Mouse (Mus musculus): ENCODE results near the gene Phldb1.

The Phldb1 gene

DNA sequence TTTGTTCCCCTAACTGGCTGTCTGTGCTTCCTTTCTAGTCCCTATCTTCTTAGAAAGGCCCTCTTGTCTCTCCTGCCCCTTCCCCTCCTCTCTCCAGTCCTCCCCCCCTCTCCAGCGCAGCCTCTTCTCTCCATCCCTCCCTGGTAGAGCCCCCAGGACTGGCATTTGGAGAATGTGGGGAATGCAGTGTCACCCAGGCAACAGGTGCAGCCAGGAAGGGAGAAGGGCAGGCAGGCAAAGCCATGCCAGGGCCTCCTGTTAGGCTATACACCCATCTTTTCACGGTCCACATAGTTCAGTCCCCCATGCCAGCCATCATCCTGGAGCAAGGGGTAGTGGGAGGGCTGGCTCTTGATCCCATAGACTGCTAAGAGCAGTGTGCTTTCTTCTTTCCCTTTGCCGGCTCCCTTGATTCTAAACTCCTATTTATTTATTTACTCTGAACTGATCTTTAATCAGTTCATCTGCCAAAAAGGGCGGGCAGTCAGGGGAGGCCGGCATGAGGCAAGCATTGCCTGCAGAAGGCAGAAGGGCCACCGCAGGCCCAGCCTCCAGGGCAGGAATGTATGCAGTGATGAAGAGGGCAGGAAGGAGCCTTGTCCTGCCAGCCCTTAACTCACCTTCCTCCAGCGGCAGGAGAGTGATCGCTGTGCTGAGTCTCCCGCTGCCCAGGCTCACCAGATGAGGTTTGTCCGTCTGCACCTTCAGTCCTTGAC lies 8.4 kb downstream of the Phldb1 start:
- in situ Hi-C loops (cut with MboI): no loop called here

GRCm38 (mm10) chr9:44724665-44725064 lies 10.3 kb downstream of the Phldb1 start:
- in situ Hi-C loops (cut with MboI): no loop called here

DNA sequence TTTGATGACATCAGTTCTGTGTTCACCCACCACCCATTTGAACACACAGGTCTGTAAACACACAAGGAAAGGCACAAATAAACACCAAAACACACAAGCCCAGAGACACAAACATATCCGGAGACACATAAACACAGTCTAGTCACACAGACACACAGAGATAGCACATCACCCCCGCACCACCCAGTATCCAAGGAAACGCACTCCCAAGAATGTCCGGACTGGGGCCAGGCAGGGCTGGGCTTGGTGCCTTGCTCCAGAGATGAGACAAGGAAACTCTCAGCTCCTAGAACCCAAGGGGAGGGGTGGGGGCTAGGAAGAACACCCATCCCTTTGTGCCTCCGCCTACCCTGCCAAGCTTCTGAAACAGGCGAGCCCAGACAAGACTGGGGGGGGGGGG lies 10.8 kb downstream of the Phldb1 start:
- in situ Hi-C loops (cut with MboI): no loop called here

- in situ Hi-C loops (cut with MboI): no loop called here
These were observed 11.4 kb downstream of the Phldb1 start for GRCm38 (mm10) chr9:44723521-44724041.

- in situ Hi-C loops (cut with MboI): no loop called here
These were observed 12.0 kb downstream of the Phldb1 start for GRCm38 (mm10) chr9:44723008-44723407.

- in situ Hi-C loops (cut with MboI): no loop called here
These were observed 12.4 kb downstream of the Phldb1 start for GRCm38 (mm10) chr9:44722575-44722974.

DNA sequence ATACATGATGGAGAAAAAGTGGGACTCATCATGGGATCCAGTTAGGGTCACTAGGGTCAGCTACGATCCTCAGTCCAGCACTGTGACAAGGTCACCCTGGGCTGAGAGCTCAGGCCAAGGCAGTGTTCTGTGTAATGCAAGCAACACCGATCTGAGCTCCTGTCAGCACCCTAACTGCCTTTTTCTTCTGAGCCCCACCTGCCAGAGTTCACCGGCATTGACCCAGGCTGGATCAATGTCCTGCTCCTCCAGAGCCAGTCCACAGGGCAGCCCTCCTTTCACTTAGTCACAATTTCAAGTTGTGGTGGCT lies 13.2 kb downstream of the Phldb1 start:
- in situ Hi-C loops (cut with MboI): no loop called here

DNA sequence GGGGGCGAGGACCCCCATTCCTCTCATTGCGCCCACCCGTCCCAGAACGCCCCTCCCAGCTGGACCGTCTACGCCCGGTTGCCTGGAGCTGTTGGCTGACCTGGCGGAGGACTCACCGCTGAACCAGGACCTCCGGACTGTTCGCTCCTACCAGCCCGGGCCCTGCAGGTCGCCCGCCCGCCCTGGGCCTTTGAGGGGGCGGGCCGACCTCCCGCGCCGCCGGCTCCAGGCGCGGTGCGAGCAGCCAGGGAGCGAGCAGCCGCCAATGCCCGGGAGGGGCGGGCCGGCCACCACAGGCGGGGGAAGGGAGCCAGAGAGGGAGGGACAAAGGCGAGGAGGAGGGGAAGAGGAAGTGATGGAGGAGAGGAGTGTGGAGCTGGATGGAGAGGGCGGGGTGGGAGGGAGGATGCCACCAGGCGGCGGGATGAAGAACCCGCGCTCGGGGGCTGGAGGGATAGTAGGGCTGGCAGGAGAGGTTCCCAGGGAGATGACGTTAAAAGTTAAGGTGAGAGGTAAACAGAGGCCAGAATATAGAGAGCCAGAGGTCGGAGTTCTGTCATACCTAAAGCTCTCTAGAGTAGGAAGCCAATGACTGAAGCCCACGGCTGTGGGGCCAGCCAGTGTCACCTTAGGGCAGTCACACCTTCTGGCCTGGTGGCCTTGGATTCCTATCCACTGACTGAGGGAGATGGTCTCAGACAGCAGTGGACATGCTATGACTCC lies 13.7 kb downstream of the Phldb1 start:
- in situ Hi-C loops (cut with MboI): no loop called here

DNA sequence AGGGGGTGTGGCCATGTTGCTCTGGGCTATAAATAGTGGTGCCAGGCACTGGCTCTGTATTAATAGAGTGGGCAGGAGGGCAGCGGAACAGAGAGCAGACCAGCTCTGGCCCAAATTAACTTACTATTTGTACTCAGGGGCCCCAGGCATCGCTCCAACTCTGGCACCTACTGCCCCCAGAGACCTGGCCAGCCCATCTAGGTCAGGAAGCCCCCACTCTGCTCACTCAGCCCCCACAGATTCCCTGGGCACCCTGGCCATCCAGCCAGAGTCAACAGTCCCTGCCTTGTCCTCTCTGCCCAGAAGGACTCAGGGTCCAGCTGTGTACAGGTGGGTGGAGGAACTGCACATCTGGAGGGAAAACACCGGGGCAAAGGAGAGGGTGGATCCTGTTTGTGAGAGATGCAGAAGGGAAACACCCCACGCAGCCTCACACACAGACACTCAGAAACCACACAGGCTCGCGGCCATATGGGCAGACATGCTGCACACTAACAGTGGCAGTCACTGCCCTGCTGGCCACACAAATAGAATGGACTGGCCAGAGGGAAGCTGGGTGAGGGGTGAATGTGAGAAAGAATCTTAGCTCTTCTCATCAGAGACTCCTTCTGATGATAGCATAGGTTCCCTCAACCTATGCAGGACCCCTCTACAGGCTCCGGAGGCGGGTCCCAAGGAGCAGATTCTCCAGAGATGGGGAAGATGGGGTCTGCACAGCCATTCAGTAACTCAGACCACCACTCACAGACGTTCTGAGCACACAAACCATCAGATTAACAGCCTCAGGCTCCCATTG lies 14.4 kb downstream of the Phldb1 start:
- in situ Hi-C loops (cut with MboI): no loop called here

DNA sequence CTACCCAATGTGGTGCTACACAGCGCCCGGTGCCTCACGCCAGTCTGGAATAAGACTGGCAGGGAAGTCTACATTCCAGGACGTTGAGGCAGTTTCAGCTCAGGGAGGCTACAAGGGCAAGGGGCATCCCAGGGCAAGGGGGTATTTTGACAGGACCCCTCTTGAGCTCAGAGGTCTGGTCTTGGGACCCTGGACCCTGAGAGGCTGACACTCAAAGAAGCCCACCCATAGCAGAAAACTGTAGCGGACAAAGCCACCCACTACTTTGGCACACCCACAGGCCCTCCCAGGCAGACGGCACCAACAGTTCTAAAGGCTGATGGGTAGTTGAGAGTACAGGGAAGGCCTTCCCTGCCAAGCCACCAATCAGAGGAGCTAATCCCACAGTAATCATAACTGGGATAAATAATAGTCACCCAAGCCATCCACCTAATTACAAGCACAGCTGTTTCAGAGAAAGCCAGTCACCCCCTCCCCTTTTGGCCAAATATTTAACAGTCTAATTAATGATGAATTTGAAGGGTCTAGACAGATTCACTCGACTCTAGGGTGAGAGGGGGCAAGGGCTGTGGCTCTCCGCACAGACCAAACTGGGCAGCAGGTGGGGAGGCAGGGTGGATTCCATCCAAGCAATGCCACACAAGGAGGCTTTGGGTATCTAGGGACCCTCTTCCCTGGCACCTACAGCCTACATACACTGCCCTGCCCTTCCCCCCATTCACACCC lies 15.2 kb downstream of the Phldb1 start:
- in situ Hi-C loops (cut with MboI): no loop called here

DNA sequence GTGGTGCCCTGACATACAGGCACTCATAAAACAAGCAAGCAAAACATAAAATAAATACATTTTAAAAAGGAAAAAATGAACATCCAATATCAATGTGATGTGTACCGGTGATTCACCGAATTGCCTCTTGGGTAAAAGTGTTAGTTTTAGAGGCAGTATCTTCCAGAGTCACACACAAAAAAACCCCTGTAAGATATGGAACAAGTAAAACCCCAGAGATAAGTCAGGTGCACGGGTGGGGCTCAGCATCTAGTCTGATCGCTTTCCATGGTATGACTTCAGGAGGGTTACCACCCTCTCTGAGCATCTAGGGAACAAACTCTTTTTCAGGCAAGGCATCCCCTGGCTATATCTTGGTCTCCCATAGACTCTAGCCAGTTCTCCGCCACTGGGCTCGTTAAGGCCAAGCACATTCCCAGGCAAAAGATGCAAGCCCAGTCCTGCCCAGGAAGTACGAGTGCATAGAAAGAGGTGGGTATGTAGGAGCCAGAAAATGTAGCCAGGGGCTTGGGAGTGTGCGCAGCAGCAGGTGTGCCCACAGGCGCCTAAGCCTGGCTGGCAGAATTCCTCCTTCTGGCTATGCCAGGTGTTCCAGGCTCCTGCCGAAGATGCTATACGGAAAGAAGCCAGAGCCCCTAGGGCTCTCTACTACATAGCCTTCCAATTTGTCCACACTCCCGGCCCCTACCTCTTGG lies 15.9 kb downstream of the Phldb1 start:
- in situ Hi-C loops (cut with MboI): no loop called here

DNA sequence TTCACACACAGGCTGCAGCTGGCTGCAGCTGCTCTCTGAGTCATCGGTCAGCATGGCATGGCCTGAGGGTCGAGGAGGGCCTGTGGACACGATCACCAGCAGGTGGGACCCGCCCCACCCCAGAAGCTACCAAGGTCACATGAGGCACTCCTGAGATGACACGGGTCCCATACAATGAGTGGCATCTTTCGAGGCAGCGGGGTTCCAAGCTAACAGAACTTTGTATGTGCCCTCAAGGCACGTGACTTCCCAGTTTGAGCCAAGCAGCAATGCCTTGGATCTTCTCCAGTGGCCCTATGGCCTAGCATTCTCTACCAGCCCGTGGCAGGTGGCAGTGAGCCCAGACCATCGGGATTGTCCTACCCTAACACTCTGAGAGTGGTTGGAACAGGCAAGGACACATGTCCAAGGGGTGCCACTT lies 17.2 kb downstream of the Phldb1 start:
- in situ Hi-C loops (cut with MboI): no loop called here

GRCm38 (mm10) chr9:44716997-44717821 lies 17.8 kb downstream of the Phldb1 start:
- in situ Hi-C loops (cut with MboI): no loop called here

GRCm38 (mm10) chr9:44715705-44716362 lies 19.2 kb downstream of the Phldb1 start:
- in situ Hi-C loops (cut with MboI): no loop called here

- in situ Hi-C loops (cut with MboI): no loop called here
These were observed 19.9 kb downstream of the Phldb1 start for GRCm38 (mm10) chr9:44715109-44715508.

DNA sequence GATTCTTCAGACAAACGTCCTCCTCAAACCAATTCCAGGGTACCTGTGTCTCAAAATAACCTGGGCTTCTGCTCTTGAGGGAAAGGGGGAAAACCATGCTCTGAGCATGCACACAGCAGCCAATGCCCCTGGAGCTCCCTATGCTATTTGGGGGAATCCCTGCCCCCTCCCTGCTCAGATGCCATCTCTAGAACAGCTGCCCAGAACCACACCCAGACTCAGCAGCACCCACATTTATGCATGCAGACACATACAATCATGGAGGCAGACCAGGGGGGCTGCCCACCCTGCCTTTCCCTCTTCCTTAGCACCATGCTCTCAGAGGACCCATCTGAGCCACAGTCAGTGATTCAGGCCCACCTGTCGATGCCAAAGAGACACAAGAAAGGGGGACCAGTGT lies 21.4 kb downstream of the Phldb1 start:
- in situ Hi-C loops (cut with MboI): no loop called here

DNA sequence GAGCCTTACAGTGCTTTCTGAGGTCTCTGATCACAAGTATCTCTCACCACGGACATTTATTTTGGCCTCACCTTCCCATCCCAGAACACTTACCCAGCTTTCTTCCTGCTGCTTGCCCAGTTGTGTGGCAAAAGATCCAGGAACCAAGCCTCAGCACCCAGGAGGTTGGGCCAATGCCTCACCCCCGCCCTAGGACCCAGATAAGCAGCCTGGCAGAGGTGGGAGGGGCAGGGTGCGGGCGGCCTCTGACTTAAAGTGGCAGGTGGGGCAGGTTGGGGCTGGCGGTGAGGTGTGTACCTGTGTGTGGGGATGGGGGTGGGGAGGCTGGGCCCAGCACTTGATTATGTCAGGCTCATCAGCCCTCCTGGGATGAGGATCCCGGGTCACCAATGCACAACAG lies 21.9 kb downstream of the Phldb1 start:
- in situ Hi-C loops (cut with MboI): no loop called here

DNA sequence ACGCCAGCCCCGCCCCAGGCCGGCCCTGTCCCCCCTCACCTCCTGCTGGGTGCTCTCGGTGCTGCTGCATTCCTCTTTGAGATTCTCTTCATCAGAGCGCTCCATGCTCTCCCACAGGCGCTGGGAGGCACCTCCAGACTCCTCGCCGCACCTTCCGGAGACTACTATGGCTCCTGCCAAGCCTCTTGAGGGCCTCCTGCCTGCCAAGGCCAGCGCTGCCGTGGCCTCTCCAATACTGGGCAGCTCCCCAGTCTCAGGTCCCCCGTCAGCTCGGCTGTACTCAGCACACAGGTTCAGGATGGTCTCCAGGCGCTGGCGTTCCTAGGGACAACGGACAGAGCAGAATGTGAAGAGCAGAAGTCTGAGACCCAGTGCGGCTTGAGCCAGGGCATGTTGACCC lies 23.4 kb downstream of the Phldb1 start:
- in situ Hi-C loops (cut with MboI): no loop called here

DNA sequence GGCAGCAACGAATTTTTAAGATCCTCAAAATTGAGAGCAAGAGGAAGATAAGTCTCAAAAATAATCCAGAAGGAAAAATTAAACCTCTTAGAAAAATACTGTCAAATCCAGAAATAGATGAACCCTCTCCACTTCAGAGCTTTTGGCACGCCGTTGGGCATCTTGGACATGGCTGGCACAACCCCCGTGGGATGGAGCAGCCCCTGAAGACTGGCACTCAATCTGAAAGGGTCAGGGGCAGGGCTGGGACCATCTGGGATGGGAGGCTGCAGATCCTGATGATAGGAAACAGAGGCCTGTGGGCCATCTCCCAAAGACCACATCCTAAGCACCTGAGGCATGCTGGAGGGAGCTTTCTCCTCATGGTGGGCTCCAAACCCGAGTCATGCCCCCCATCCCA lies 24.8 kb downstream of the Phldb1 start:
- in situ Hi-C loops (cut with MboI): no loop called here

- in situ Hi-C loops (cut with MboI): no loop called here
These were observed 25.4 kb downstream of the Phldb1 start for GRCm38 (mm10) chr9:44709600-44709999.

Measured in mature B cell (primary cell).